Mouse (Mus musculus): ENCODE measurements around the gene Zhx3. TPM values are rescaled to one million over a fixed set of nuclear protein-coding genes. Genes with fewer than 3 reads are reported as not detected.

Gene Zhx3
- total and polyA plus RNA-seq, 2 experiments from 2014 or later, result 18.9 to 53.0 TPM

- DNase-seq (ENCODE audit: low spot score) (no peak), ATAC-seq (no peak)
- no peaks in the 10 kb centered on the region; the same call in 1 of the 2 replicates for H3K4me1 ChIP-seq (ENCODE audit: insufficient read depth, low read length)
- H3K27ac ChIP-seq, result no peak overlapping the region; the same call in 1 of the 2 replicates
- H3K27me3 ChIP-seq (ENCODE audit: insufficient read depth, low read length), result no peaks in the 10 kb centered on the region
- no peak overlapping the region for H3K9ac ChIP-seq (replicated peaks; ENCODE audit: low read length)
- H3K36me3 ChIP-seq (ENCODE audit: insufficient read depth, low read length), result peaks cover 8% of the 10 kb centered on the region
- H3K4me3 ChIP-seq (ENCODE audit: low read length), result no peak overlapping the region
- WGBS, result 83% methylated on average over 13 of the region's 13 CpGs
- TF ChIP-seq CTCF (IDR thresholded peaks at IDR 0.05; ENCODE audit: low read depth), result no peak
- no peaks in the 10 kb centered on the region for H3K9me3 ChIP-seq (ENCODE audit: low read length)
- H3K4me2 ChIP-seq (ENCODE audit: low read depth, low read length), result no peak overlapping the region
Measured at GRCm38 (mm10) chr2:160780154-160780833, 92.5 kb downstream of the Zhx3 start.

- no peak for TF ChIP-seq CTCF (IDR thresholded peaks at IDR 0.05; ENCODE audit: low read depth)
- no peak for ATAC-seq
- DNase-seq (ENCODE audit: low spot score), result no peak
- H3K4me3 ChIP-seq (ENCODE audit: low read length), result no peak overlapping the region
- H3K27ac ChIP-seq, result no peak overlapping the region
- no peaks in the 10 kb centered on the region for H3K4me1 ChIP-seq (ENCODE audit: insufficient read depth, low read length)
- no peak overlapping the region for H3K9ac ChIP-seq (replicated peaks; ENCODE audit: low read length)
- H3K27me3 ChIP-seq (ENCODE audit: insufficient read depth, low read length), result no peaks in the 10 kb centered on the region
- WGBS, result 78% methylated on average over 2 of the region's 2 CpGs
- H3K9me3 ChIP-seq (ENCODE audit: low read length), result no peaks in the 10 kb centered on the region
- H3K4me2 ChIP-seq (ENCODE audit: low read depth, low read length), result no peak overlapping the region
- H3K36me3 ChIP-seq (ENCODE audit: insufficient read depth, low read length), result peaks cover 8% of the 10 kb centered on the region
Measured at GRCm38 (mm10) chr2:160778034-160778433, 94.8 kb downstream of the Zhx3 start.

GRCm38 (mm10) chr2:160771325-160772276 is 101.2 kb downstream of the Zhx3 start:
- H3K9me3 ChIP-seq (ENCODE audit: low read length), result no peaks in the 10 kb centered on the region
- H3K4me2 ChIP-seq (ENCODE audit: low read depth, low read length), result no peak overlapping the region
- DNase-seq (ENCODE audit: low spot score) (no peak), ATAC-seq (no peak)
- TF ChIP-seq CTCF (IDR thresholded peaks at IDR 0.05; ENCODE audit: low read depth), result no peak
- H3K4me3 ChIP-seq (ENCODE audit: low read length), result no peak overlapping the region
- 0 out of 2 replicates have a peak, but pooled peaks cover 4% of the 10 kb centered on the region for H3K36me3 ChIP-seq (ENCODE audit: insufficient read depth, low read length)
- H3K9ac ChIP-seq (replicated peaks; ENCODE audit: low read length), result no peak overlapping the region
- 0 out of 2 replicates have a peak overlapping the region, but pooled peaks have one; percentile 15 for H3K27ac ChIP-seq
- no peaks in the 10 kb centered on the region for H3K27me3 ChIP-seq (ENCODE audit: insufficient read depth, low read length)
- H3K4me1 ChIP-seq (ENCODE audit: insufficient read depth, low read length), result no peaks in the 10 kb centered on the region
- WGBS, result 85% methylated on average over 8 of the region's 8 CpGs

- no peaks in the 10 kb centered on the region for H3K27me3 ChIP-seq (ENCODE audit: insufficient read depth, low read length)
- WGBS, result 78% methylated on average over 1 of the region's 1 CpGs
- H3K4me3 ChIP-seq (ENCODE audit: low read length), result no peak overlapping the region
- DNase-seq (ENCODE audit: low spot score) (no peak), ATAC-seq (no peak)
- H3K9me3 ChIP-seq (ENCODE audit: low read length), result no peaks in the 10 kb centered on the region
- no peaks in the 10 kb centered on the region for H3K4me1 ChIP-seq (ENCODE audit: insufficient read depth, low read length)
- no peak overlapping the region for H3K4me2 ChIP-seq (ENCODE audit: low read depth, low read length)
- no peak overlapping the region for H3K9ac ChIP-seq (replicated peaks; ENCODE audit: low read length)
- no peak overlapping the region for H3K27ac ChIP-seq
- H3K36me3 ChIP-seq (ENCODE audit: insufficient read depth, low read length), result 0 out of 2 replicates have a peak, but pooled peaks cover 4% of the 10 kb centered on the region
- no peak for TF ChIP-seq CTCF (IDR thresholded peaks at IDR 0.05; ENCODE audit: low read depth)
Measured at GRCm38 (mm10) chr2:160770871-160771270, 101.9 kb downstream of the Zhx3 start.

- H3K9ac ChIP-seq (replicated peaks; ENCODE audit: low read length), result no peak overlapping the region
- no peak overlapping the region for H3K4me2 ChIP-seq (ENCODE audit: low read depth, low read length)
- no peaks in the 10 kb centered on the region for H3K27me3 ChIP-seq (ENCODE audit: insufficient read depth, low read length)
- TF ChIP-seq CTCF (IDR thresholded peaks at IDR 0.05; ENCODE audit: low read depth), result no peak
- DNase-seq (ENCODE audit: low spot score), result no peak
- no peak overlapping the region for H3K4me3 ChIP-seq (ENCODE audit: low read length)
- no peaks in the 10 kb centered on the region for H3K9me3 ChIP-seq (ENCODE audit: low read length)
- H3K4me1 ChIP-seq (ENCODE audit: insufficient read depth, low read length), result no peaks in the 10 kb centered on the region
- H3K36me3 ChIP-seq (ENCODE audit: insufficient read depth, low read length), result 0 out of 2 replicates have a peak, but pooled peaks cover 4% of the 10 kb centered on the region
- no peak for ATAC-seq
- H3K27ac ChIP-seq, result no peak overlapping the region
Measured at GRCm38 (mm10) chr2:160770409-160770808, 102.4 kb downstream of the Zhx3 start.

GRCm38 (mm10) chr2:160768997-160769396 is 103.8 kb downstream of the Zhx3 start:
- H3K36me3 ChIP-seq (ENCODE audit: insufficient read depth, low read length), result peaks cover 12% of the 10 kb centered on the region; the same call in 1 of the 2 replicates
- no peak overlapping the region for H3K9ac ChIP-seq (replicated peaks; ENCODE audit: low read length)
- H3K4me1 ChIP-seq (ENCODE audit: insufficient read depth, low read length), result no peaks in the 10 kb centered on the region
- H3K27me3 ChIP-seq (ENCODE audit: insufficient read depth, low read length), result no peaks in the 10 kb centered on the region
- TF ChIP-seq CTCF (IDR thresholded peaks at IDR 0.05; ENCODE audit: low read depth), result no peak
- no peak overlapping the region for H3K27ac ChIP-seq
- H3K9me3 ChIP-seq (ENCODE audit: low read length), result no peaks in the 10 kb centered on the region
- ATAC-seq (no peak), DNase-seq (ENCODE audit: low spot score) (no peak)
- H3K4me3 ChIP-seq (ENCODE audit: low read length), result no peak overlapping the region
- 91% methylated on average over 2 of the region's 2 CpGs for WGBS
- H3K4me2 ChIP-seq (ENCODE audit: low read depth, low read length), result no peak overlapping the region
